Mouse (Mus musculus) midbrain, embryonic 11.5 days (tissue): ENCODE data around the gene Mcrip2. TPM values are rescaled to one million over a fixed set of nuclear protein-coding genes. Genes with fewer than 3 reads are reported as not detected.
A peak's percentile ranks its signal among the peaks of the same experiment; 100 is the strongest.
"Not testable (repeated sequence)": the region's sequence is repeated elsewhere in the genome, so short reads cannot be mapped to it uniquely, and the experiment has no call there.

Experiments used
- ATAC-seq: fragments of 200-750 bp; cut with Nextera tagmentation; 2 replicates; pipeline ENCODE4 v1.8.0; 2017; ENCODE audit warnings: moderate TSS enrichment, moderate library complexity; ENCODE audit not compliant: low FRiP score
- DNase-seq: peaks from one replicate; pipeline ENCODE4 v3.0.0; 2015; ENCODE audit warnings: low spot score; ENCODE audit errors: missing footprints
- H3K27ac ChIP-seq: fragments of 300-500 bp; sonication (generic); 2 replicates; pipeline ENCODE4 v1.5.1; 2014; ENCODE audit warnings: low read depth, low read length
- H3K27me3 ChIP-seq: fragments of 300-500 bp; sonication (generic); 2 replicates; pipeline ENCODE4 v1.6.1; 2014; ENCODE audit warnings: mild to moderate bottlenecking, low read length, moderate library complexity, mixed read lengths; ENCODE audit not compliant: control insufficient read depth, insufficient read depth
- H3K36me3 ChIP-seq: fragments of 300-500 bp; sonication (generic); 2 replicates; pipeline ENCODE4 v1.6.1; 2014; ENCODE audit warnings: mild to moderate bottlenecking, low read length, moderate library complexity, mixed read lengths; ENCODE audit not compliant: control insufficient read depth, insufficient read depth
- H3K4me1 ChIP-seq: fragments of 300-500 bp; sonication (generic); 2 replicates; pipeline ENCODE4 v1.6.1; 2014; ENCODE audit warnings: low read length; ENCODE audit not compliant: control insufficient read depth, insufficient read depth
- H3K4me2 ChIP-seq: fragments of 300-500 bp; sonication (generic); 2 replicates; pipeline ENCODE4 v1.6.1; 2014; ENCODE audit warnings: mild to moderate bottlenecking, moderate library complexity
- H3K4me3 ChIP-seq: fragments of 300-500 bp; sonication (generic); 2 replicates; pipeline ENCODE4 v1.5.1; 2014; ENCODE audit warnings: low read depth, low read length
- H3K9ac ChIP-seq: fragments of 300-500 bp; sonication (generic); 2 replicates; pipeline ENCODE4 v1.6.1; 2014; ENCODE audit warnings: low read length
- H3K9me3 ChIP-seq: fragments of 300-500 bp; sonication (generic); 2 replicates; pipeline ENCODE4 v1.6.1; 2016; ENCODE audit warnings: low read length; ENCODE audit not compliant: control insufficient read depth
- WGBS: fragments of 180-500 bp; shearing (Covaris S2); extraction: QIAGEN DNeasy Blood & Tissue Kit; methylation state at CpG from one replicate; pipeline ENCODE4 v1.1.7; 2014; 5-methylcytosine and 5-hydroxymethylcytosine counted together
- polyA plus RNA-seq: library from polyadenylated mRNA; unstranded; fragments of >200 nt; fragmentation: Nextera tagmentation; extraction: Ambion mirVana; gene quantifications from 2 replicates; pipeline ENCODE4 v1.2.1, GENCODE M21; 2014

Gene Mcrip2
- polyA plus RNA-seq, 1 experiment from 2014 or later: 7.0 TPM

DNA sequence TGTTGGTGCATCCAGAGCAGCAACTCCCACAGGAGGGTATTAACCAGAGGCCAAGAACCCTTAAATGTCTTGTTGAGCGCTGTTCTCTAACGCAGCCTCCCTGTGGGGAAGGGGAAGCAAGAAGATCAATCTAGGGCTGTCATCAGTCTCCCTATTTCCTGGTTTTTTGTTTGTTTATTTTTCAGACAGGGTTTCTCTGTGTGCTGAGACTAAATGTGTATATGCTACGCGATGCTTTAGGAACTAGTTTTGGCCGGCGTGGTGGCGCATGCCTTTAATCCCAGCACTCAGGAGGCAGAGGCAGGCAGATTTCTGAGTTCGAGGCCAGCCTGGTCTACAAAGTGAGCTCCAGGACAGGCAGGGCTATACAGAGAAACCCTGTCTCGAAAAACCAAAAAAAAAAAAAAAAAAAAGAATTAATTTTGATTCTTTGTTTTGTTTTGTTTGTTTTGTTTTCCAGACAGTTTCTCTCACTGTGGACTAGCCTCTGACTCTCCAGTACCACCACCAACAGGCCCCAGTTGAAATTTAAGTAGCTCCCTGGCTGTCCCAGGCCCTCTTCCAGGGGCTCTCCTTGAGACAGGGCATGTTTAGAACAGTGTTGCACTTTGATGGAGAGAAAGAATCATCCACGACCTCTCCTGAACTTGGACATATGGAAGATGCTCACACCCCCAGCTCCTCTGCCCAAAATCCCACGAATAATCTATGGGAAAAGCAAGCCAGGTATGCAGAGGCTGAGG is 5.0 kb upstream of the Mcrip2 start:
- peak overlapping the region; percentile 80; the same call in 1 of the 2 replicates for H3K4me3 ChIP-seq
- DNase-seq (no peak), ATAC-seq (no peak)
- H3K27ac ChIP-seq: no peak overlapping the region
- H3K36me3 ChIP-seq: no peaks in the 10 kb centered on the region
- no peaks in the 10 kb centered on the region for H3K27me3 ChIP-seq
- 83% methylated on average over 11 of the region's 11 CpGs for WGBS
- H3K9me3 ChIP-seq: no peaks in the 10 kb centered on the region
- H3K9ac ChIP-seq: peak overlapping the region; percentile 57; the same call in 1 of the 2 replicates
- H3K4me2 ChIP-seq: peak overlapping the region; percentile 90
- H3K4me1 ChIP-seq: peaks cover 18% of the 10 kb centered on the region

DNA sequence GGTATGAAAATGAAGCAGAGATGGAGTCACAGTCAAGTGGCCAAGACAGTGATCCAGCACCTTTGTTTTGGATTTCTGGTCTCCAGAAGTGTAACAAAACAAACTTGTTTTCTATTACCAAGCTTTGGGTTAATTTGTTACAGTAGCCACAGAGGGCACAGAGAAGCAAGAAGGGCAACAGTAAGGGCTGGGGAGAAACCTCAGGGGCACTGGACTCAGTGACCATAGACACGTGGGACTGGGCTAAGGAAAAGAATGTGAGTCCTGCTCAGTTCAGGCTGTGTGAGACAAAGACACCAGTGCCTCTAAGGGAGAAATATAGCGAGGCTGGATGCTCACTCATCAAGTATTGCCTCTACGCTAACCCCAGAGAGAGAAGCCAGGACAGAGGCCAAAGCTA is 4.1 kb upstream of the Mcrip2 start:
- Histone ChIP-seq H3K36me3 (no peaks in the 10 kb centered on the region), H3K4me2 (no peak overlapping the region), H3K9ac (no peak overlapping the region), H3K27me3 (no peaks in the 10 kb centered on the region), H3K9me3 (no peaks in the 10 kb centered on the region), H3K27ac (no peak overlapping the region), H3K4me1 (peaks cover 23% of the 10 kb centered on the region), H3K4me3 (no peak overlapping the region)
- WGBS: 87% methylated on average over 3 of the region's 3 CpGs
- DNase-seq (no peak), ATAC-seq (no peak)

DNA sequence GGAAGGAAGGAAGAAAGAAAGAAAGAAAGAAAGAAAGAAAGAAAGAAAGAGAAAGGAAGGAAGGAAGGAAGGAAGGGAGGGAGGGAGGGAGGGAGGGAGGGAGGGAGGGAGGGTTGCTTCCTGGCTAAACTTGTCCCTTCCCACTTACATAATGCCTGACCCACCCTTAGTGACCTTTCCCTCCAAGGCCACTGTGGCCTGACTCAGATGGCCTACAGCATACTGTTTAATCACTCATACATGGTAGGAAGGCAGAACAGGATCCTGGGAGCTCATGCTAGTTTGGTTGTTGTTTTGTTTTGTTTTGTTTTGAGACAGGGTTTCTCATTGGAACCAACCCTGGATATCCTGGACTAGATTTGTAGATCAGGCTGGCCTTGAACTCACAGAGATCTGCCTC is 3.0 kb upstream of the Mcrip2 start:
- H3K4me3 ChIP-seq, H3K27me3 ChIP-seq, H3K9me3 ChIP-seq, H3K4me2 ChIP-seq, H3K36me3 ChIP-seq, H3K27ac ChIP-seq, ATAC-seq, DNase-seq, H3K9ac ChIP-seq: not testable (repeated sequence)
- H3K4me1 ChIP-seq: peaks cover 22% of the 10 kb centered on the region

DNA sequence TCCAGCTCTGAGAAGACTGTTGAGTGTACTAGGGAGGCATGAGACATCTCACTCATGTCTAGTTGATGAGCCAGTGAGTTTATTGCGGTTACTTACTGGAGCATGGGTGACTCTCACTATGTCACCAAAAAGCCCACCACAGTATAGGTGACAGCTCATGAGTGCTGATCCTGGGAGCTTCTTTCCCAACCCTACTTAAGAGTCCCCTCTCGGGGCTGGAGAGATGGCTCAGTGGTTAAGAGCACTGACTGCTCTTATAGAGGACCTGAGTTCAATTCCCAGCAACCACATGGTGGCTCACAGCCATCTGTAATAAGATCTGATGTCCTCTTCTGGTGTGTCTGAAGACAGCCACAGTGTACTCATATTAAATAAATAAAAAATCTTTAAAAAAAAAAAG is 1.4 kb upstream of the Mcrip2 start:
- no peaks in the 10 kb centered on the region for H3K27me3 ChIP-seq
- no peak overlapping the region for H3K4me2 ChIP-seq
- WGBS: 83% methylated on average over 2 of the region's 2 CpGs
- H3K9ac ChIP-seq: no peak overlapping the region
- peaks cover 14% of the 10 kb centered on the region for H3K4me1 ChIP-seq
- no peak overlapping the region for H3K4me3 ChIP-seq
- DNase-seq: no peak
- ATAC-seq: no peak
- no peaks in the 10 kb centered on the region for H3K36me3 ChIP-seq
- no peaks in the 10 kb centered on the region for H3K9me3 ChIP-seq
- no peak overlapping the region for H3K27ac ChIP-seq

DNA sequence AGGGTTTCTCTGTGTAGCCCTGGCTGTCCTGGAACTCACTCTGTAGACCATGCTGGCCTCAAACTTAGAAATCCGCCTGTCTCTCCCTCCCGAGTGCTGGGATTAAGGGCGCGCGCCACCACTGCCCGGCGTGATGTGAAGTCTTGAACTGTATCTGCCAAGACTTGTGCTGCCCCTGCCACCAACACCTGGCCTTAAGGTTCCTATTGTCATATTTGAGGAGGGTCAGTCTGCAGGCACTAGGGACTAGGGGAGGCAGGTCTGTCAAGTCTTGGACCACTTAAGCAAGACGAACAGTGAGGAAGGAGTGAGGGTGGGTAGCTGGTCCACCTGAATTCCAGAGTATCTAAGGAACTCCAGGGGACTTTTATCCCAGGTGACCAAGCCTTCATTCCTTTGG is 934 bp upstream of the Mcrip2 start:
- peaks cover 14% of the 10 kb centered on the region for H3K4me1 ChIP-seq
- H3K9me3 ChIP-seq: no peaks in the 10 kb centered on the region
- 77% methylated on average over 8 of the region's 8 CpGs for WGBS
- peak; percentile 78 for DNase-seq
- ATAC-seq: no peak
- H3K27ac ChIP-seq: no peak overlapping the region
- H3K27me3 ChIP-seq: no peaks in the 10 kb centered on the region
- no peaks in the 10 kb centered on the region for H3K36me3 ChIP-seq
- no peak overlapping the region for H3K4me3 ChIP-seq
- H3K9ac ChIP-seq: no peak overlapping the region
- H3K4me2 ChIP-seq: no peak overlapping the region

DNA sequence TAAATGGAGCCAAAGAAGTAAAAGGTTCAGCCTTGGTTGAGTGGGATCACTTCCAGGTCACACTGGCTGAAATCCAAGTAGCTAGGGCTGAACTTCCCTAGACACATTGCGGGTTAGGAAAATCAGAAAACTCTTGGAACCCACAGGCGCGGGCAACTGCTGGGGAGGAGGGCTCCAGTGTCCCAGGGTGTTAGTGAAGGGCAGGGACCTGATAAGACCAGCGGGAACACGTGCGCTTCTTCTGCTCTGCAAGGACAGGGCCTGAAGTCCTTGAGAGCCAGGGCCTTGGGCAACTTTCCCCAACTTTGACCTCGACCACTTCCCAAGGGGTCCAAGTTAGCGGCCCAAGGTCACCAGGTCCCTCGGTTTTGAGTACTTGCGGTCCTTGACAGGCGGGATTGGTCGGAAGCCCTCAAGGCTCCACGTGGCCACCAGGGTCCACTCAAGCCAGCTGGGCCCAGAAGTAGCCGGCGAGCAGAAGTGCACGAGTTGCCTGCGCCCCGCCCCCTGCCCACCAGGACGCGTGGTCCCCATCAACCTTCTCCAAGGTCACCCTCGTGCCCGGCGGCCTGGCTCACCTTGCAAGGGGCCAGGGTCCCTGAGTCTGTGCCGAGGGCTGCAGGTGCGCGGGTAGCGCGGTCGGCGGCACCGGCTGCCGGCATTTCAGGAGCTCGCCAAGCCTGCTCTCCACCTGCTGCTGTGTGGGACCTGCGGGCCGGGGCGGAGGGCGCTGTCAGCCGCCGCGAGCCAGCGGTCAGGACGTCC is 546 bp downstream of the Mcrip2 start:
- peak overlapping the region; percentile 64 for H3K9ac ChIP-seq
- H3K27ac ChIP-seq: no peak overlapping the region
- peak; percentile 91 for DNase-seq
- no peaks in the 10 kb centered on the region for H3K27me3 ChIP-seq
- peak overlapping the region; percentile 81 for H3K4me3 ChIP-seq
- H3K4me1 ChIP-seq: peaks cover 9% of the 10 kb centered on the region
- H3K4me2 ChIP-seq: peak overlapping the region; percentile 98
- H3K36me3 ChIP-seq: no peaks in the 10 kb centered on the region
- H3K9me3 ChIP-seq: no peaks in the 10 kb centered on the region
- 1% methylated on average over 42 of the region's 42 CpGs for WGBS
- ATAC-seq: peak; percentile 66

DNA sequence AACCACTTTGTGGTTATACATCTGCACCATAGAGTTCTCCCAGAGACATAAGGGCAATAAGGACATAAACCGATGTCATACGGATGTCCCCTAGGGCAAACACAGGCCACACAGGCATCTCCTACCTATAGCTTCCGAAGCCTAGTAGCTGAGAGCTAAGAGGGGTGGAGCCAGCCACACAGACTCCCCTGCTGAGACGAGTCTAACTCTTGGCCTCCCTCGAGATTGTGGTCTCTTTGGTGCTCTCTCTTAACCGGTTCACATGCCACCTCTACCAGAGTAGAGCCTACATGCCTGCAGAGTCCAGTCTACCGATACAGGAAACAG is 1.1 kb downstream of the Mcrip2 start:
- no peaks in the 10 kb centered on the region for H3K36me3 ChIP-seq
- DNase-seq: no peak
- peak overlapping the region; percentile 98 for H3K4me2 ChIP-seq
- no peaks in the 10 kb centered on the region for H3K9me3 ChIP-seq
- no peak overlapping the region for H3K9ac ChIP-seq
- peaks cover 9% of the 10 kb centered on the region for H3K4me1 ChIP-seq
- no peak overlapping the region for H3K27ac ChIP-seq
- H3K4me3 ChIP-seq: peak overlapping the region; percentile 81; the same call in 1 of the 2 replicates
- 17% methylated on average over 7 of the region's 7 CpGs for WGBS
- no peaks in the 10 kb centered on the region for H3K27me3 ChIP-seq
- ATAC-seq: no peak

DNA sequence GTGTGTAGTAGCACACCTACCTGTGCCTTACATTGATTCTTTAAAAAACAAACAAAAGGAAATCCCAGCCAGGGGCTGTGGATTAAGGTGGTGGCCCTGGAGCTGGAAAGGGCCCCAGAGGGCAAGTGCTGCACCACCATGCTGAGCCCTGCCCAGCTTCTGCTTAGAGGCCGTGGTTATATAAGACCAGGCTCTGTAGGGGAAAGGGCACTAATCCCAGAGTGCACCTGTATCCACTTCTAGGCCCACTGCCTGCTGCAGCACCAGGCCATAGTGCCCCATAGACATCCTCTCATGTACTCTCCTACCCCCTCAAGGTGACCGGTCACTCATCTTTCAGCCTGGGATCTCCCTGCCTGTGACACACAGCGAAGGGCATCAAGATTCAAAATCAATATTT is 2.4 kb downstream of the Mcrip2 start:
- no peak overlapping the region for H3K9ac ChIP-seq
- H3K36me3 ChIP-seq: no peaks in the 10 kb centered on the region
- no peak for DNase-seq
- 89% methylated on average over 3 of the region's 3 CpGs for WGBS
- no peak overlapping the region for H3K4me2 ChIP-seq
- H3K27me3 ChIP-seq: no peaks in the 10 kb centered on the region
- H3K4me1 ChIP-seq: peaks cover 15% of the 10 kb centered on the region
- no peak overlapping the region for H3K27ac ChIP-seq
- no peak overlapping the region for H3K4me3 ChIP-seq
- no peak for ATAC-seq
- no peaks in the 10 kb centered on the region for H3K9me3 ChIP-seq

DNA sequence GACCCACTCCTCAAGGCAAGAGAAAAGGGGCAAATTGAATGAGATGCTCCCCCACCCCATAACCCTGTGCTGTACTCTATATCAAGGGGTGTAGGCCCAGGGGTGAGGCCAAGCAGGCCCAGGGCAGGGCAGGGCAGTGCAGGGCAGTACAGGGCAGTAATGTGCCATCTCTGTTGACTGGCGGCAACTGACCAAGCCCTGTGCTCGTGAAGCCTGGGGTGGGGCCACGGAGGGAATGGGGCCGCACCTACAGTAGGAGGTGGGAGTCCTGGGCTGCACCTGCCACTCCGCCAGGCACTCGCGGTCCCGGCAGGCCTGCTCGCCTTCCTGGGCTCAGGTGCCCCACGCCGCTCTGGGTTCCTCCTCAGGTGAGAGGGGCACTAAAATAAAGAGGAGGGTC is 3.3 kb downstream of the Mcrip2 start:
- Histone ChIP-seq H3K9me3 (no peaks in the 10 kb centered on the region), H3K4me3 (no peak overlapping the region), H3K4me2 (no peak overlapping the region), H3K9ac (no peak overlapping the region), H3K36me3 (no peaks in the 10 kb centered on the region), H3K4me1 (peaks cover 23% of the 10 kb centered on the region), H3K27ac (no peak overlapping the region), H3K27me3 (no peaks in the 10 kb centered on the region)
- 95% methylated on average over 11 of the region's 11 CpGs for WGBS
- ATAC-seq: no peak
- no peak for DNase-seq
